Mouse (Mus musculus): ENCODE measurements around the gene Msantd2. TPM values are rescaled to one million over a fixed set of nuclear protein-coding genes. Genes with fewer than 3 reads are reported as not detected.

The Msantd2 gene
- 34.0 and 34.8 TPM in 2 replicates for polyA plus RNA-seq (2015; fragmentation: Nextera tagmentation; extraction: Ambion mirVana)

- peak within 1 kb of the TSS; percentile 95 for H3K27ac ChIP-seq (ENCODE audit: low read length)
- H3K36me3 ChIP-seq (ENCODE audit: control insufficient read depth, insufficient read depth) = no peaks in the 10 kb centered on the region
- H3K9ac ChIP-seq (replicated peaks; ENCODE audit: low read depth, low read length) = peak within 1 kb of the TSS; percentile 75
- peak within 1 kb of the TSS; percentile 87 for H3K4me2 ChIP-seq (ENCODE audit: low read length)
- peak; percentile 96 for ATAC-seq
- H3K4me1 ChIP-seq (replicated peaks; ENCODE audit: control insufficient read depth, insufficient read depth, low read length) = peaks cover 17% of the 10 kb centered on the region
- H3K9me3 ChIP-seq (ENCODE audit: control insufficient read depth, low read length) = no peaks in the 10 kb centered on the region
- no peaks in the 10 kb centered on the region for H3K27me3 ChIP-seq (replicated peaks; ENCODE audit: control insufficient read depth, insufficient read depth, low read length)
- under 1% methylated on average over 44 of the region's 44 CpGs for WGBS
- H3K4me3 ChIP-seq (replicated peaks; ENCODE audit: low read length) = peak within 1 kb of the TSS; percentile 91
Measured at GRCm38 (mm10) chr9:37488611-37489396, at the start of gene Msantd2. Msantd2 (plus strand) TSS chr9:37489319.

GRCm38 (mm10) chr9:37452401-37452800, 36.7 kb upstream of the Msantd2 start:
- H3K9me3 ChIP-seq (ENCODE audit: control insufficient read depth, low read length) = no peaks in the 10 kb centered on the region
- no peak overlapping the region for H3K9ac ChIP-seq (replicated peaks; ENCODE audit: low read depth, low read length)
- under 1% methylated on average over 5 of the region's 5 CpGs for WGBS
- no peak overlapping the region for H3K4me2 ChIP-seq (ENCODE audit: low read length)
- ATAC-seq = no peak
- H3K4me3 ChIP-seq (replicated peaks; ENCODE audit: low read length) = no peak overlapping the region
- no peaks in the 10 kb centered on the region for H3K36me3 ChIP-seq (ENCODE audit: control insufficient read depth, insufficient read depth)
- no peak overlapping the region for H3K27ac ChIP-seq (ENCODE audit: low read length)
- no peaks in the 10 kb centered on the region for H3K27me3 ChIP-seq (replicated peaks; ENCODE audit: control insufficient read depth, insufficient read depth, low read length)
- H3K4me1 ChIP-seq (replicated peaks; ENCODE audit: control insufficient read depth, insufficient read depth, low read length) = peaks cover 46% of the 10 kb centered on the region

GRCm38 (mm10) chr9:37453328-37453727, 35.8 kb upstream of the Msantd2 start:
- H3K36me3 ChIP-seq (ENCODE audit: control insufficient read depth, insufficient read depth) = no peaks in the 10 kb centered on the region
- H3K9ac ChIP-seq (replicated peaks; ENCODE audit: low read depth, low read length) = no peak overlapping the region
- no peak overlapping the region for H3K4me3 ChIP-seq (replicated peaks; ENCODE audit: low read length)
- peaks cover 52% of the 10 kb centered on the region for H3K4me1 ChIP-seq (replicated peaks; ENCODE audit: control insufficient read depth, insufficient read depth, low read length)
- H3K9me3 ChIP-seq (ENCODE audit: control insufficient read depth, low read length) = no peaks in the 10 kb centered on the region
- H3K27ac ChIP-seq (ENCODE audit: low read length) = no peak overlapping the region
- 29% methylated on average over 4 of the region's 4 CpGs for WGBS
- ATAC-seq = no peak
- H3K27me3 ChIP-seq (replicated peaks; ENCODE audit: control insufficient read depth, insufficient read depth, low read length) = no peaks in the 10 kb centered on the region; the same call in 1 of the 2 replicates
- no peak overlapping the region for H3K4me2 ChIP-seq (ENCODE audit: low read length)

- H3K27ac ChIP-seq (ENCODE audit: low read length) = peak overlapping the region; percentile 60
- no peak overlapping the region for H3K4me2 ChIP-seq (ENCODE audit: low read length)
- H3K36me3 ChIP-seq (ENCODE audit: control insufficient read depth, insufficient read depth) = no peaks in the 10 kb centered on the region
- no peaks in the 10 kb centered on the region; the same call in 1 of the 2 replicates for H3K27me3 ChIP-seq (replicated peaks; ENCODE audit: control insufficient read depth, insufficient read depth, low read length)
- peak; percentile 72 for ATAC-seq
- H3K9ac ChIP-seq (replicated peaks; ENCODE audit: low read depth, low read length) = no peak overlapping the region
- no peaks in the 10 kb centered on the region for H3K9me3 ChIP-seq (ENCODE audit: control insufficient read depth, low read length)
- 5% methylated on average over 6 of the region's 6 CpGs for WGBS
- no peak overlapping the region for H3K4me3 ChIP-seq (replicated peaks; ENCODE audit: low read length)
- peaks cover 58% of the 10 kb centered on the region for H3K4me1 ChIP-seq (replicated peaks; ENCODE audit: control insufficient read depth, insufficient read depth, low read length)
Measured at GRCm38 (mm10) chr9:37454011-37454492, 35.1 kb upstream of the Msantd2 start.

- H3K4me2 ChIP-seq (ENCODE audit: low read length) = no peak overlapping the region
- no peaks in the 10 kb centered on the region for H3K36me3 ChIP-seq (ENCODE audit: control insufficient read depth, insufficient read depth)
- 0% methylated on average over 3 of the region's 3 CpGs for WGBS
- H3K4me1 ChIP-seq (replicated peaks; ENCODE audit: control insufficient read depth, insufficient read depth, low read length) = peaks cover 63% of the 10 kb centered on the region
- H3K4me3 ChIP-seq (replicated peaks; ENCODE audit: low read length) = no peak overlapping the region
- H3K27me3 ChIP-seq (replicated peaks; ENCODE audit: control insufficient read depth, insufficient read depth, low read length) = no peaks in the 10 kb centered on the region; the same call in 1 of the 2 replicates
- H3K9me3 ChIP-seq (ENCODE audit: control insufficient read depth, low read length) = no peaks in the 10 kb centered on the region
- ATAC-seq = peak; percentile 21
- no peak overlapping the region for H3K9ac ChIP-seq (replicated peaks; ENCODE audit: low read depth, low read length)
- H3K27ac ChIP-seq (ENCODE audit: low read length) = 0 out of 2 replicates have a peak overlapping the region, but pooled peaks have one; percentile 3
Measured at GRCm38 (mm10) chr9:37454991-37455390, 34.1 kb upstream of the Msantd2 start.

GRCm38 (mm10) chr9:37455868-37456267, 33.3 kb upstream of the Msantd2 start:
- Histone ChIP-seq H3K4me1 (replicated peaks; ENCODE audit: control insufficient read depth, insufficient read depth, low read length) (peaks cover 68% of the 10 kb centered on the region), H3K27me3 (replicated peaks; ENCODE audit: control insufficient read depth, insufficient read depth, low read length) (no peaks in the 10 kb centered on the region; the same call in 1 of the 2 replicates), H3K36me3 (ENCODE audit: control insufficient read depth, insufficient read depth) (no peaks in the 10 kb centered on the region), H3K9me3 (ENCODE audit: control insufficient read depth, low read length) (no peaks in the 10 kb centered on the region), H3K4me3 (replicated peaks; ENCODE audit: low read length) (no peak overlapping the region), H3K9ac (replicated peaks; ENCODE audit: low read depth, low read length) (no peak overlapping the region), H3K4me2 (ENCODE audit: low read length) (peak overlapping the region; percentile 64), H3K27ac (ENCODE audit: low read length) (peak overlapping the region; percentile 68; the same call in 1 of the 2 replicates)
- WGBS = 5% methylated on average over 8 of the region's 8 CpGs
- no peak for ATAC-seq

GRCm38 (mm10) chr9:37456481-37456910, 32.6 kb upstream of the Msantd2 start:
- no peaks in the 10 kb centered on the region for H3K9me3 ChIP-seq (ENCODE audit: control insufficient read depth, low read length)
- H3K36me3 ChIP-seq (ENCODE audit: control insufficient read depth, insufficient read depth) = no peaks in the 10 kb centered on the region
- ATAC-seq = peak; percentile 84
- H3K9ac ChIP-seq (replicated peaks; ENCODE audit: low read depth, low read length) = peak overlapping the region; percentile 61
- WGBS = under 1% methylated on average over 20 of the region's 20 CpGs
- H3K27me3 ChIP-seq (replicated peaks; ENCODE audit: control insufficient read depth, insufficient read depth, low read length) = peaks cover 1% of the 10 kb centered on the region; the same call in 1 of the 2 replicates
- peaks cover 70% of the 10 kb centered on the region for H3K4me1 ChIP-seq (replicated peaks; ENCODE audit: control insufficient read depth, insufficient read depth, low read length)
- H3K27ac ChIP-seq (ENCODE audit: low read length) = peak overlapping the region; percentile 68
- H3K4me3 ChIP-seq (replicated peaks; ENCODE audit: low read length) = peak overlapping the region; percentile 42
- H3K4me2 ChIP-seq (ENCODE audit: low read length) = peak overlapping the region; percentile 64

GRCm38 (mm10) chr9:37457151-37457550, 32.0 kb upstream of the Msantd2 start:
- Histone ChIP-seq H3K27ac (ENCODE audit: low read length) (peak overlapping the region; percentile 17; the same call in 1 of the 2 replicates), H3K9me3 (ENCODE audit: control insufficient read depth, low read length) (no peaks in the 10 kb centered on the region), H3K4me3 (replicated peaks; ENCODE audit: low read length) (no peak overlapping the region), H3K4me1 (replicated peaks; ENCODE audit: control insufficient read depth, insufficient read depth, low read length) (peaks cover 67% of the 10 kb centered on the region), H3K9ac (replicated peaks; ENCODE audit: low read depth, low read length) (no peak overlapping the region; the same call in 1 of the 2 replicates), H3K36me3 (ENCODE audit: control insufficient read depth, insufficient read depth) (no peaks in the 10 kb centered on the region), H3K27me3 (replicated peaks; ENCODE audit: control insufficient read depth, insufficient read depth, low read length) (peaks cover 6% of the 10 kb centered on the region; the same call in 1 of the 2 replicates), H3K4me2 (ENCODE audit: low read length) (no peak overlapping the region)
- ATAC-seq = no peak
- WGBS = 28% methylated on average over 1 of the region's 1 CpGs

- H3K4me1 ChIP-seq (replicated peaks; ENCODE audit: control insufficient read depth, insufficient read depth, low read length) = peaks cover 54% of the 10 kb centered on the region
- peak overlapping the region; percentile 96 for H3K9ac ChIP-seq (replicated peaks; ENCODE audit: low read depth, low read length)
- WGBS = 7% methylated on average over 9 of the region's 9 CpGs
- no peaks in the 10 kb centered on the region for H3K9me3 ChIP-seq (ENCODE audit: control insufficient read depth, low read length)
- H3K4me2 ChIP-seq (ENCODE audit: low read length) = peak overlapping the region; percentile 97
- H3K36me3 ChIP-seq (ENCODE audit: control insufficient read depth, insufficient read depth) = no peaks in the 10 kb centered on the region
- H3K27ac ChIP-seq (ENCODE audit: low read length) = peak overlapping the region; percentile 75
- no peak for ATAC-seq
- peak overlapping the region; percentile 72 for H3K4me3 ChIP-seq (replicated peaks; ENCODE audit: low read length)
- H3K27me3 ChIP-seq (replicated peaks; ENCODE audit: control insufficient read depth, insufficient read depth, low read length) = peaks cover 6% of the 10 kb centered on the region; the same call in 1 of the 2 replicates
Measured at GRCm38 (mm10) chr9:37459665-37460042, 29.5 kb upstream of the Msantd2 start.

All from forebrain, embryonic 16.5 days (tissue).